8 mouse cellular contexts compared by ENCODE assay signal in the genomic region with DNA sequence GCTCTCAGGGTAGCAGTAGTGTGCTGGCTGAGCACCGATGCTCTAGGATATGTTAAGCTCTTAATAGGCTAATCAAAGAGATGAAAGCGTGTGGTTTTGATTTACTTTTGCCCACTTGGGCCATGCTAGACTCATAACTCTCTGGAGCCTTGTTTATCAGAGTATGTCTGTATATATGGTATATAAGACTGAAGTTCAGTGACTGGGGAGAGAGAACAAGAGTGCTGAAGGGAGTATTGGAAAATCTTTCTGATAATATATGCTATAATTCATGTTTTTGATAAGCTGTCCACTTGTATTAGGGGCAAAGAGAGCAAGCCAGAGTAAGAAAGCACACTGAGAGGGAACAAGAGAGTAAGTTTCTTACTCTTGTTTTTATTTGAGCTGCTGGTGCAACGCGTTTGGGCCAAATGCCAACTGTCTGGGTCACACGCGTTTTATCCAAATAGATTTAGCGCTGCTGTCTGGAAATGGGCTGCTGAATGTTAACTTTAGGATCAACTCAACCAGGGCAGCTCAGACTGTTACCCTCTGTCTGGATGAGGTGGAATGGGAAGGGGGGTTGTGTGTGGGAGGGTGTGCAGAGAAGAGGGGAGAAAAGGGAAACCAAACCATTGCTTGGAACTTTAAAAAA. TPM values are rescaled to one million over a fixed set of nuclear protein-coding genes. Genes with fewer than 3 reads are reported as not detected.
A peak's percentile ranks its signal among the peaks of the same experiment; 100 is the strongest.
DNase-seq lines count a peak whose midpoint lies in the region; ATAC-seq and TF ChIP-seq lines count a peak whose summit lies in the region.

No protein-coding gene starts in this region.

- under 1% methylated on average over 7 of the region's 7 CpGs for WGBS in forebrain, embryonic 11.5 days
- under 1% methylated on average over 7 of the region's 7 CpGs for WGBS in heart, embryonic 16.5 days
- WGBS in lung, embryonic 14.5 days: 0% methylated on average over 7 of the region's 7 CpGs
- 1% methylated on average over 7 of the region's 7 CpGs for WGBS in neural tube, embryonic 14.5 days

- no peak for TF ChIP-seq CTCF in lung, embryonic 14.5 days (IDR thresholded peaks at IDR 0.05; ENCODE audit: low read depth)

- no peaks in the 10 kb centered on the region for H3K27me3 ChIP-seq in forebrain, embryonic 11.5 days (ENCODE audit: control insufficient read depth, insufficient read depth, low read length)
- no peaks in the 10 kb centered on the region for H3K27me3 ChIP-seq in heart, embryonic 16.5 days (ENCODE audit: control insufficient read depth, insufficient read depth, low read length)
- H3K27me3 ChIP-seq in lung, embryonic 14.5 days (ENCODE audit: insufficient read depth, low read length): no peaks in the 10 kb centered on the region
- no peaks in the 10 kb centered on the region for H3K27me3 ChIP-seq in neural tube, embryonic 14.5 days (ENCODE audit: control insufficient read depth, insufficient read depth, low read length)

- no peaks in the 10 kb centered on the region for H3K4me1 ChIP-seq in brown adipose tissue, adult 24 weeks (ENCODE audit: control insufficient read depth, insufficient read depth, insufficient read length, low read length)
- peaks cover 6% of the 10 kb centered on the region; the same call in 1 of the 2 replicates for H3K4me1 ChIP-seq in forebrain, embryonic 11.5 days (replicated peaks; ENCODE audit: control insufficient read depth, insufficient read depth, low read length)
- H3K4me1 ChIP-seq in heart, embryonic 16.5 days (ENCODE audit: control insufficient read depth, insufficient read depth, low read length): peaks cover 9% of the 10 kb centered on the region; the same call in 1 of the 2 replicates
- H3K4me1 ChIP-seq in lung, embryonic 14.5 days (ENCODE audit: insufficient read depth): no peaks in the 10 kb centered on the region
- peaks cover 15% of the 10 kb centered on the region for H3K4me1 ChIP-seq in neural tube, embryonic 14.5 days (ENCODE audit: control insufficient read depth, insufficient read depth, low read length)

- peak overlapping the region; percentile 61 for H3K9ac ChIP-seq in forebrain, embryonic 11.5 days (ENCODE audit: low read length)
- peak overlapping the region; percentile 85 for H3K9ac ChIP-seq in heart, embryonic 16.5 days (ENCODE audit: low read length)
- peak overlapping the region; percentile 56 for H3K9ac ChIP-seq in lung, embryonic 14.5 days
- 0 out of 2 replicates have a peak overlapping the region, but pooled peaks have one; percentile 4 for H3K9ac ChIP-seq in neural tube, embryonic 14.5 days (replicated peaks; ENCODE audit: low read depth, low read length)

- no peaks in the 10 kb centered on the region for H3K9me3 ChIP-seq in forebrain, embryonic 11.5 days (ENCODE audit: control insufficient read depth, low read length)
- H3K9me3 ChIP-seq in heart, embryonic 16.5 days (replicated peaks; ENCODE audit: control insufficient read depth, low read length): no peaks in the 10 kb centered on the region
- no peaks in the 10 kb centered on the region for H3K9me3 ChIP-seq in lung, embryonic 14.5 days (ENCODE audit: low read depth, low read length)
- H3K9me3 ChIP-seq in neural tube, embryonic 14.5 days (ENCODE audit: control insufficient read depth, low read length): no peaks in the 10 kb centered on the region

- peak overlapping the region; percentile 92 for H3K27ac ChIP-seq in brown adipose tissue, adult 24 weeks (replicated peaks; ENCODE audit: low read depth, low read length)
- H3K27ac ChIP-seq in forebrain, embryonic 11.5 days (ENCODE audit: low read depth, low read length): peak overlapping the region; percentile 66; the same call in 1 of the 2 replicates
- peak overlapping the region; percentile 97 for H3K27ac ChIP-seq in heart, embryonic 16.5 days (ENCODE audit: low read length)
- H3K27ac ChIP-seq in lung, embryonic 14.5 days (ENCODE audit: low read depth): peak overlapping the region; percentile 83
- peak overlapping the region; percentile 50; the same call in 1 of the 2 replicates for H3K27ac ChIP-seq in neural tube, embryonic 14.5 days (ENCODE audit: low read depth, low read length)

- peak; percentile 82 for DNase-seq in MN1 (ENCODE audit: low spot score)
- DNase-seq in forebrain, embryonic 11.5 days (ENCODE audit: low spot score): peak; percentile 62
- DNase-seq in kidney, postnatal 10 days: peak; percentile 85
- peak; percentile 96 for DNase-seq in lung, embryonic 14.5 days
- peak; percentile 54 for DNase-seq in yolk sac, embryonic 10.5 days (ENCODE audit: low spot score)

- peak overlapping the region; percentile 72 for H3K4me3 ChIP-seq in brown adipose tissue, adult 24 weeks (ENCODE audit: insufficient read depth, low read depth, low read length)
- H3K4me3 ChIP-seq in forebrain, embryonic 11.5 days (ENCODE audit: low read depth, low read length): peak overlapping the region; percentile 43
- peak overlapping the region; percentile 77 for H3K4me3 ChIP-seq in heart, embryonic 16.5 days (ENCODE audit: low read length)
- peak overlapping the region; percentile 44 for H3K4me3 ChIP-seq in lung, embryonic 14.5 days (ENCODE audit: low read depth, low read length)
- H3K4me3 ChIP-seq in neural tube, embryonic 14.5 days (ENCODE audit: low read depth, low read length): peak overlapping the region; percentile 38

- peak; percentile 30 for ATAC-seq in forebrain, embryonic 11.5 days (replicated peaks; ENCODE audit: low FRiP score)
- ATAC-seq in heart, embryonic 16.5 days (replicated peaks; ENCODE audit: extremely low read depth, insufficient read depth, low FRiP score): peak; percentile 55
- peak; percentile 85 for ATAC-seq in lung, embryonic 14.5 days (ENCODE audit: insufficient read depth)
- ATAC-seq in neural tube, embryonic 14.5 days (ENCODE audit: low read depth): peak; percentile 52; the same call in 1 of the 2 replicates

- no peaks in the 10 kb centered on the region for H3K36me3 ChIP-seq in forebrain, embryonic 11.5 days (ENCODE audit: control insufficient read depth, insufficient read depth, low read length)
- H3K36me3 ChIP-seq in heart, embryonic 16.5 days (ENCODE audit: control insufficient read depth, insufficient read depth): no peaks in the 10 kb centered on the region
- no peaks in the 10 kb centered on the region for H3K36me3 ChIP-seq in lung, embryonic 14.5 days (ENCODE audit: insufficient read depth)
- no peaks in the 10 kb centered on the region for H3K36me3 ChIP-seq in neural tube, embryonic 14.5 days (ENCODE audit: control insufficient read depth, insufficient read depth, low read length)

- H3K4me2 ChIP-seq in forebrain, embryonic 11.5 days (ENCODE audit: low read depth, low read length, severe bottlenecking): peak overlapping the region; percentile 70
- peak overlapping the region; percentile 83 for H3K4me2 ChIP-seq in heart, embryonic 16.5 days (ENCODE audit: low read depth, low read length)
- peak overlapping the region; percentile 77 for H3K4me2 ChIP-seq in lung, embryonic 14.5 days
- peak overlapping the region; percentile 73 for H3K4me2 ChIP-seq in neural tube, embryonic 14.5 days (ENCODE audit: low read depth, low read length)

RNA-seq across cellular contexts. Expression of gene Adamts6, which starts 0.7 kb away (rescaled TPM):
- 0.17 and 1.5 TPM in 2 replicates for polyA plus RNA-seq in brown adipose tissue, adult 24 weeks (2012; ENCODE audit: insufficient read depth, insufficient read length, missing spikeins)
- polyA plus RNA-seq in forebrain, embryonic 11.5 days (2014; fragmentation: Nextera tagmentation; extraction: Ambion mirVana): 2.9 and 3.2 TPM in 2 replicates
- polyA plus RNA-seq in heart, embryonic 16.5 days (2015; fragmentation: Nextera tagmentation; extraction: Ambion mirVana): 5.4 and 5.7 TPM in 2 replicates
- 4.5 and 5.9 TPM in 2 replicates for polyA plus RNA-seq in lung, embryonic 14.5 days (2014; fragmentation: Nextera tagmentation; extraction: Ambion mirVana)
- polyA plus RNA-seq in neural tube, embryonic 14.5 days (2014; fragmentation: Nextera tagmentation; extraction: Ambion mirVana): 1.9 TPM in 2 replicates

RNA-seq across cellular contexts. Expression of gene Ppwd1, which starts 59.7 kb away (rescaled TPM):
- polyA plus RNA-seq in brown adipose tissue, adult 24 weeks (2012; ENCODE audit: insufficient read depth, insufficient read length, missing spikeins): 11.2 and 11.9 TPM in 2 replicates
- 15.8 and 16.6 TPM in 2 replicates for polyA plus RNA-seq in forebrain, embryonic 11.5 days (2014; fragmentation: Nextera tagmentation; extraction: Ambion mirVana)
- polyA plus RNA-seq in heart, embryonic 16.5 days (2015; fragmentation: Nextera tagmentation; extraction: Ambion mirVana): 8.3 and 8.4 TPM in 2 replicates
- polyA plus RNA-seq in lung, embryonic 14.5 days (2014; fragmentation: Nextera tagmentation; extraction: Ambion mirVana): 17.8 and 17.9 TPM in 2 replicates
- 8.3 and 8.5 TPM in 2 replicates for polyA plus RNA-seq in neural tube, embryonic 14.5 days (2014; fragmentation: Nextera tagmentation; extraction: Ambion mirVana)

RNA-seq across cellular contexts. Expression of gene Cenpk, which starts 59.9 kb away (rescaled TPM):
- 1.3 TPM in 1 of 2 replicates, not detected in the other for polyA plus RNA-seq in brown adipose tissue, adult 24 weeks (2012; ENCODE audit: insufficient read depth, insufficient read length, missing spikeins)
- 77.8 and 92.6 TPM in 2 replicates for polyA plus RNA-seq in forebrain, embryonic 11.5 days (2014; fragmentation: Nextera tagmentation; extraction: Ambion mirVana)
- polyA plus RNA-seq in heart, embryonic 16.5 days (2015; fragmentation: Nextera tagmentation; extraction: Ambion mirVana): 36.6 and 44.1 TPM in 2 replicates
- 78.6 and 89.4 TPM in 2 replicates for polyA plus RNA-seq in lung, embryonic 14.5 days (2014; fragmentation: Nextera tagmentation; extraction: Ambion mirVana)
- polyA plus RNA-seq in neural tube, embryonic 14.5 days (2014; fragmentation: Nextera tagmentation; extraction: Ambion mirVana): 8.3 and 11.3 TPM in 2 replicates

Comparison
In these comparisons a context has a peak if more than half of its experiments do, and no peak if none do; other contexts are left out.
1. Peak in every context shown above with its lines: DNase-seq, ATAC-seq, H3K4me3 ChIP-seq and H3K27ac ChIP-seq.
2. ATAC-seq: peak in every context shown above with its lines; median percentile 85 in lung, embryonic 14.5 days; 55 in heart, embryonic 16.5 days; 52 in neural tube, embryonic 14.5 days; 30 in forebrain, embryonic 11.5 days.
3. H3K9ac ChIP-seq: peak in every context shown above with its lines; median percentile 85 in heart, embryonic 16.5 days; 61 in forebrain, embryonic 11.5 days; 56 in lung, embryonic 14.5 days; 4 in neural tube, embryonic 14.5 days.